Mouse (Mus musculus) E14TG2a.4 (cell line): ENCODE data around the gene Nkain1.
A peak's percentile ranks its signal among the peaks of the same experiment; 100 is the strongest.

Experiments
- CTCF ChIP-seq: conservative IDR thresholded peaks from 2 replicates; pipeline ENCODE4 v1.5.1; 2014; ENCODE audit warnings: low read length
- NANOG ChIP-seq: IDR thresholded peaks from 2 replicates; pipeline ENCODE4 v1.6.1; 2014; ENCODE audit warnings: borderline replicate concordance, low read length, mixed read lengths
- POU5F1 ChIP-seq: IDR thresholded peaks from 2 replicates; pipeline ENCODE4 v1.6.1; 2014; ENCODE audit warnings: low read length, borderline replicate concordance

DNA sequence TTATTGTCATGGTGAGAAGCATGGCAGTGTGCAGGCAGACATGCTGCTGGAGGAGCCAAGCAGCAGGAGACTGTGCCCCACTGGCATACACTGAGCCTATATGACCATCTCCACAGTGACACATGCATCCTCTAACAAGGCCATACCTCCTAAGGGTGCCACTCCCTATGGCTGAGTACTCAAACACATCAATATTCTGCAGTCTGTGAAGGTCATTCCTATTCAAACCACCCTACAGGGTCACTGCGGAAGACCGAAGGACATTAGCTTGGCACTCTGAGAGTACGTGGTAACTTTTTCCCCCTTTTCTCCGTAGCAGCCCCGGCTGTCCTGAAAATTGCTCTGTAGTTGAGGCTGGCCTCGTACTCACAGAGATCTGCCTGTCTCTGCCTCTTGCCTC, 52.5 kb downstream of the Nkain1 start:
- TF ChIP-seq CTCF (no peak), POU5F1 (no peak), NANOG (peak; percentile 89)
